Mouse (Mus musculus): ENCODE results near the gene Dock2.

- TF ChIP-seq E2F4 (IDR thresholded peaks at IDR 0.05; ENCODE audit: insufficient replicate concordance, low read depth, low read length) (no peak), POLR2A (IDR thresholded peaks at IDR 0.05; ENCODE audit: low read depth, low read length) (no peak), CTCF (conservative IDR thresholded peaks at IDR 0.05 in 1 of 2, IDR thresholded peaks at IDR 0.05 in 1 of 2; ENCODE audit: low read depth in 2 of 2, low read length in 2 of 2) (no peak), PAX5 (IDR thresholded peaks at IDR 0.05; ENCODE audit: low read length) (no peak), MYC (IDR thresholded peaks at IDR 0.05; ENCODE audit: low read depth, low read length) (no peak), CHD2 (IDR thresholded peaks at IDR 0.05; ENCODE audit: low read length) (no peak), ZKSCAN1 (IDR thresholded peaks at IDR 0.05; ENCODE audit: borderline replicate concordance, low read depth, low read length) (0 out of 2 replicates have a peak, but pooled peaks have one; percentile 37), ELF1 (IDR thresholded peaks at IDR 0.05; ENCODE audit: low read depth, low read length) (no peak), USF1 (IDR thresholded peaks at IDR 0.05; ENCODE audit: low read depth, low read length) (no peak), ZMIZ1 (IDR thresholded peaks at IDR 0.05; ENCODE audit: low read depth, low read length) (no peak), SMC3 (IDR thresholded peaks at IDR 0.05; ENCODE audit: low read depth, low read length) (no peak), MAX (IDR thresholded peaks at IDR 0.05; ENCODE audit: low read length) (no peak)
These were observed 394.2 kb downstream of the Dock2 start for GRCm38 (mm10) chr11:34389261-34390116.
